Mouse (Mus musculus) testis, adult 2 months (tissue): ENCODE measurements around the gene Eif4g1. TPM values are rescaled to one million over a fixed set of nuclear protein-coding genes. Genes with fewer than 3 reads are reported as not detected.
A peak's percentile ranks its signal among the peaks of the same experiment; 100 is the strongest.

Experiments
- H3K27ac ChIP-seq: fragments of 200-500 bp; 2 replicates; pipeline ENCODE4 v1.5.1; 2012; ENCODE audit warnings: low read depth, low read length; ENCODE audit not compliant: control insufficient read depth, insufficient read depth
- H3K27me3 ChIP-seq: fragments of 200-500 bp; 2 replicates; pipeline ENCODE4 v1.6.1; 2012; ENCODE audit warnings: mild to moderate bottlenecking, low read length, moderate library complexity; ENCODE audit not compliant: control insufficient read depth, insufficient read depth
- H3K36me3 ChIP-seq: fragments of 200-500 bp; 2 replicates; pipeline ENCODE4 v1.6.1; 2012; ENCODE audit warnings: mild to moderate bottlenecking, low read length; ENCODE audit not compliant: control insufficient read depth, insufficient read depth
- H3K4me1 ChIP-seq: fragments of 200-500 bp; 2 replicates; pipeline ENCODE4 v1.6.1; 2012; ENCODE audit warnings: low read length; ENCODE audit not compliant: control insufficient read depth, insufficient read depth
- H3K4me3 ChIP-seq: fragments of 200-500 bp; 2 replicates; pipeline ENCODE4 v1.5.1; 2012; ENCODE audit warnings: low read depth, mild to moderate bottlenecking, low read length, moderate library complexity, mixed read lengths; ENCODE audit not compliant: control insufficient read depth
- CTCF ChIP-seq: fragments of 200-500 bp; IDR thresholded peaks from 2 replicates; pipeline ENCODE4 v1.5.1; 2012; ENCODE audit warnings: low read depth, mild to moderate bottlenecking, inconsistent platforms, low read length, moderate library complexity; ENCODE audit not compliant: control insufficient read depth, insufficient read depth, insufficient replicate concordance
- POLR2A ChIP-seq: fragments of 200-500 bp; IDR thresholded peaks from 2 replicates; pipeline ENCODE4 v1.6.1; 2012; ENCODE audit warnings: low read depth, mild to moderate bottlenecking, inconsistent platforms, low read length, moderate library complexity; ENCODE audit not compliant: control insufficient read depth
- polyA plus RNA-seq: library from polyadenylated mRNA; depleted of rRNA; stranded (reverse); fragments of >200 nt; gene quantifications from 2 replicates; pipeline ENCODE4 v1.2.3, GENCODE M21; 2012

Eif4g1 gene
- polyA plus RNA-seq, 1 experiment = 251 TPM

DNA sequence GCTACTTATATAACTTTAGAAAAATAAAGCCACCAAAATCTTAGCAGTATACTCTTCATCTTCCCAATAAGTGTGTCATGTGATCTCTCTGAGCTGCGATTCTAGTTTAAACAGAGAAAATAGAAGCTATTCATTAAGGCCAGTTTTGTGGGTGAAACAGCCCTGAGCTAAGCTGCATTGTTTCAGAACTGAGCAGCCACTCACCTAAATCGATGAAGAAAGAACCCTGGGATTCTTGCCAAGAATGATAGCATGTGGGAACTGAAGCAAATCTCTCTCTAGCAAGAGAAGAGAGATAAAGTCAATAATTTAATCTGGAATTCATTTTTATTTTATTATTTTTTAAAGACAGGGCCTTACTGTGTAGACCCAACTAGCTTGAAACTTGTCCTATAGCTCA is 44.9 kb upstream of the Eif4g1 start:
- Histone ChIP-seq H3K36me3 (no peaks in the 10 kb centered on the region), H3K27ac (no peak overlapping the region), H3K4me3 (no peak overlapping the region), H3K27me3 (peaks cover 2% of the 10 kb centered on the region; the same call in 1 of the 2 replicates), H3K4me1 (peaks cover 22% of the 10 kb centered on the region)
- TF ChIP-seq POLR2A = no peak
- TF ChIP-seq CTCF = no peak

DNA sequence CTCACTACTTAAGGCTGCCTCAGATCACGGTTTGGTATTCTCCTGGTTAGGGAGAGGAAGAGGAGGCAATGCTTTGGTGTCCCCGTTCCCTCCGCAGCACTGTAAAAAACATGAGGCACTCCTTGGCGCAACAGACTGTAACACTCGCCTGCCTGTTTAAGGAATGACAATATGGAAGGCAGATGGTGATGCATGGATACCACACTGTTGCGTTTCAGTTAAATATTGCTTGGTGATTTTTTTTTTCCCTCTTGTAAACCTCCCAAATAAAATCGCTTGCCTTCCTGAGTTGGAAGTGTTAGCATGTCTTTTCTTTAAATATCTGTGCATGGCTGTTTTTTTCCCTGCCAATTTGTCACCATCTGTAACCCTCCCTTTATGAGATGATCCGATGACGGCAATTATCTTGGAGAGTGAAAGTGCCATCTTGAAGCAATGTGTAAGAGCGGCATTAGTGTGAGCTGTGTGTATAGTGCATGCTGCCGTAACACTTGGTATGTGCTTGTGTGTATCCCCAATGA is 39.2 kb upstream of the Eif4g1 start:
- H3K27me3 ChIP-seq = no peaks in the 10 kb centered on the region
- H3K27ac ChIP-seq = no peak overlapping the region
- no peak for TF ChIP-seq POLR2A
- no peak for TF ChIP-seq CTCF
- H3K4me1 ChIP-seq = peaks cover 11% of the 10 kb centered on the region
- no peak overlapping the region for H3K4me3 ChIP-seq
- H3K36me3 ChIP-seq = no peaks in the 10 kb centered on the region

DNA sequence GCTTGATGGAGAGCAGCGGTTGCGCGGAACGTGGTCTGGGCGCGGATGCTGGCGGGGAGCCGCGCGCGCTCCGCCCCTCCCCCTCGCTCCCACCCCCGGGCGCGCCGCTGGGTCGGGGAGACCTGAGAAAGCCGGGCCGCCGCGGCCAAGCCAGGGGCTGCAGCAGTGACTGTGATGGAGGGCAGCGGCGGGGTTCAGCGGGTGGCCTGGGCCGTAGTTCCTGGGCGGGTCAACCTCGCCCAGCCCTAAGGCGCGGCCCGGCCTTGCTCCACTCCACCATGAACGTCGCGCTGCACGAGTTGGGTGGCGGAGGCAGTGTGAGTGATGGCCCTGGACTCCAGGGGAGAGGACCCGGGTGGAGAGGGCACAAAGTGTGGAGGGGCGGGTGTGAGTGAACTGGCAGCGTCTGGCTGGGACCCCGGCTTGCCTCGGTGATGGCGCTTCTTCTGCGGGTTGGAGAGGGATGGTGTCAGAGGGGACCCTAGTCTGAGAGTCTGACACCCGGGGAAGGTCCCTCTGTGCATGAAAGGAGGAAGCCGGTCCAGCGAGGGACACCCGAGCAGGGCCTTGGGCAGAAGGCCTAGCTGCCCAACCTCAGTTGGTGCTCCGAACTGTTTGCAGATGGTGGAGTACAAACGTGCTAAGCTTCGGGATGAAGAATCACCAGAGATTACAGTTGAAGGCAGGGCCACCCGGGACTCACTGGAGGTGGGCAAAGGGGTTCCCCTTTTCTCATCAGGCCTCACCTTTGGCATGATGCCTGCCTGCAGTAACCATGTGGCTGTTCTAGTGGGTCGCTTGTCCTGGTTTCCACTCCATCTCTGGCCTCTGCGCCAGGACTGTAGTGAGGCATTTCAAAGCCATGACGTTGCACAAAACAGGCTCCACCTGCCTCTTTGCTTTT is 38.1 kb upstream of the Eif4g1 start, which contains the start of gene Ece2:
Gene Ece2 (plus strand): TSS at position 98 of the 904 bp plus-strand sequence.
- Histone ChIP-seq H3K4me1 (peaks cover 11% of the 10 kb centered on the region), H3K27ac (no peak within 1 kb of the TSS), H3K27me3 (no peaks in the 10 kb centered on the region), H3K36me3 (no peaks in the 10 kb centered on the region), H3K4me3 (peak within 1 kb of the TSS; percentile 76)
- TF ChIP-seq CTCF = no peak
- TF ChIP-seq POLR2A = no peak

DNA sequence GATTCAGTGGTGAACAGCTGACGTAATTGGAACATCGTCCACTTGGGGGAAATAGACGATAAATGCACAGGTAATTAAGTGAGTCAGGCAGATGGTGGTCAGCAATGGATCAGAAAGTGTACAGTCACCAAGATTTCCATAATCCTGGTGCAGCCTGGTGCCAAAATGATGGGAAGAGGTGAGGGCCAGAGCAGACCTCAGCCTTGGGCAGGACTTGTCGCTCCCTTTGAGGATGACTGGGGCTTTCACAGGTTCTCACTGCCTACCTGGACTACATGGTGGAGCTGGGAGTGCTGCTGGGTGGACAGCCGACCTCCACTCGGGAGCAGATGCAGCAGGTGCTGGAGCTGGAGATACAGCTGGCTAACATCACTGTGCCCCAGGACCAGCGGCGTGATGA is 30.7 kb upstream of the Eif4g1 start:
- Histone ChIP-seq H3K36me3 (no peaks in the 10 kb centered on the region), H3K27me3 (no peaks in the 10 kb centered on the region), H3K4me3 (no peak overlapping the region), H3K4me1 (no peaks in the 10 kb centered on the region), H3K27ac (no peak overlapping the region)
- TF ChIP-seq CTCF (no peak), POLR2A (no peak)

DNA sequence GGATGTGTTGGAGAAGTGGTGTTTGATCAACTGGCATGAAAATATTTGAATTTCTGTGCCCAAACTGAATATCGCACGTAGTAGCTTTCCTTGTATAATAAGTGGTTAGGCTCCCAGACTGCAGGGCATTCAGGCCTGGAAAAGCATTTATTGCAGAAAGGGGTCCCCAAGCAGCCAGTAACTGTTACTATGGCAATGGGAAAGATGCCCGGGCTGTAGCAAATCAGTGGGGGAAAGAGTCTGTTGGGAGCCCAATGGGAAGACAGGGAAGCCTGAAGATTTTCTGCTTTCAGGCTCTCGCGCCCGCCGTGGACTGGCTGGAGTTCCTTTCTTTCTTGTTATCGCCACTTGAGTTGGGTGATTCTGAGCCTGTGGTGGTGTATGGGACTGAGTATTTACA is 29.7 kb upstream of the Eif4g1 start:
- H3K4me3 ChIP-seq = no peak overlapping the region
- H3K4me1 ChIP-seq = no peaks in the 10 kb centered on the region
- H3K27ac ChIP-seq = no peak overlapping the region
- no peaks in the 10 kb centered on the region for H3K27me3 ChIP-seq
- TF ChIP-seq CTCF (no peak), POLR2A (no peak)
- no peaks in the 10 kb centered on the region for H3K36me3 ChIP-seq

DNA sequence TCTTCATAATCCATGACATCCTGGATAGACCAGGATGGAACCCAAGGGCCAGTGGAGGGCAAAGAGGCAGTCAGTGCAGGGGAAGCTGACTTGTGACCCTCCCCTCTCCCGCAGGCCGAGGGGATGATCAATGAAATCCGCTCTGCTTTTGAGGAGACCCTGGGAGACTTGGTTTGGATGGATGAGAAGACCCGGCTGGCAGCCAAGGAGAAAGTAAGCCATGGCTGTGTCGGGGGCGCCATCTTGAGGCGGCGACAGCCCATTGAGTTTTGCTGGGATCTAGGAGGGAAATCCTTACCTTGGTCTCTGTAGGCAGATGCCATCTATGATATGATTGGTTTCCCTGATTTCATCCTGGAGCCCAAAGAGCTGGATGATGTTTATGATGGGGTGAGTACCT is 26.0 kb upstream of the Eif4g1 start:
- no peaks in the 10 kb centered on the region for H3K27me3 ChIP-seq
- no peak overlapping the region for H3K27ac ChIP-seq
- H3K4me1 ChIP-seq = no peaks in the 10 kb centered on the region
- no peak overlapping the region for H3K4me3 ChIP-seq
- H3K36me3 ChIP-seq = no peaks in the 10 kb centered on the region
- TF ChIP-seq POLR2A = no peak
- TF ChIP-seq CTCF = peak; percentile 54; the same call in 1 of the 2 replicates

DNA sequence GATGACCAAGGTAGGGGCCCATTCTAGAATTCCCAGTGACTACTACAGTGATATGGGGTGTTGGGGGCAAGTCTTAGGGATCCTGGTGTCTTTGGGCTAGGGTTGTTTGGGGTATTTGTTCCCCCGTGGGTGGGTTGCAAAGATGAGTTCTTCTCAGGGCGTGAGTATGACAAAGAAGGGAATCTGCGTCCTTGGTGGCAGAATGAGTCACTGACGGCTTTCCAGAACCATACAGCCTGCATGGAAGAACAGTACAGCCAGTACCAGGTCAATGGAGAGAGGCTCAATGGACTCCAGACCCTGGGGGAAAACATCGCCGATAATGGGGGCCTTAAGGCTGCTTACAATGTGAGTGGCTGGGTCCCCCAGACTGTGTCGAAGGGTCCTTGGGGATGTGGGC is 24.2 kb upstream of the Eif4g1 start:
- H3K27me3 ChIP-seq = no peaks in the 10 kb centered on the region
- TF ChIP-seq POLR2A = no peak
- TF ChIP-seq CTCF = no peak
- H3K36me3 ChIP-seq = no peaks in the 10 kb centered on the region
- no peaks in the 10 kb centered on the region for H3K4me1 ChIP-seq
- H3K4me3 ChIP-seq = no peak overlapping the region
- no peak overlapping the region for H3K27ac ChIP-seq
